Mouse (Mus musculus): ENCODE data around the gene Xrcc5.

Gene Xrcc5

DNA sequence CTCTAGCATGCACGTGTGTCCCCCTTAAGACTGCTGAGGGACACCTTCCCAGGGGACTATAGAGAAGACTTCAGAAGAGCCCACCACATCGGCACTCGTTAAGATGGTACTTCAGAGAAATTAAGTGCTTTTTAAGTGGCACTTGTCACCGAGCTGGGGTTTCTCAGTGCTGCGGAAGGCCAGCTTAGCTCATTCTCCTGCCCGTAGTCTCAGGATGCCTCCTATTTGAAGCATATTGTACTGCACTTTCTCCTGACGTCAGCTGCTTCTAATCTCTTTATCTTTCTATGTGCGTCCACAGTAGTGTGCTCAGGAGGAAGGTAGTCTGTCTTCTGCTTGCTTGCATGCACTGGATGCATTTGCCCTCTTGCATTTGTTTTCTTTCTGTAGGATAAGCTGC lies 9.2 kb downstream of the Xrcc5 start:
- DNase-seq: no peak

- no peak for DNase-seq
Observed at GRCm38 (mm10) chr1:72316901-72317300, 9.7 kb downstream of the Xrcc5 start.

- DNase-seq: no peak
Observed at GRCm38 (mm10) chr1:72320759-72321158, 13.5 kb downstream of the Xrcc5 start.

GRCm38 (mm10) chr1:72323248-72323647 lies 16.0 kb downstream of the Xrcc5 start:
- DNase-seq: no peak

DNA sequence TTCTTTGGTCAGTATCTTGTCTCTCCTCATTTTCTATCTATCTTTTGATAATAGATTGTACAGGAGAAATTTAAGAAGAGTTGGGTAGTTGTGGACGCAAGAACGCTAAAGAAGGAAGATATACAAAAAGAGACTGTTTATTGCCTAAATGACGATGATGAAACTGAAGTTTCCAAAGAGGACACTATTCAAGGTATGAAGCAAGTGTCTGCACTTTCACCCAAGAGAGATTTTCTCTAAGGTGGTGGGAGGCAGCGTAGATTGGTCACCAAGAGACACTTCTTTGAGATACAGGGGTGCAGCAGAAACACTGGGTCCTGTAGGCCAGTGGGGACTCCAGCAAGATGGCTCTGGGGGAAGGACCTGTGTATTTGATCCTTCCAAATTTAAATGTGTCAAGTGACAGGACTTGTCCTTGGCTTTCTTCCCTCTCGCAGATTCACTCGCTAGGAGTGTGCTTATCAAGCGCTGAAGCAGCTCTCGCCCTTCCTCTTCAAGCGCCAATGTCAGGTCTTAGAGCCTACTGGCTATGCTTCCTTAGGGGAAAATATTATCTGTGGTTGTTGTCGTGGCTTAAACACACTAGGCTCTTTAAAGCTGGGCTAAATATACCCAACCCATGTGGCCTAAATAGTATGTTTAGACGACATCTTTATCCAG lies 19.1 kb downstream of the Xrcc5 start:
- DNase-seq: no peak

DNA sequence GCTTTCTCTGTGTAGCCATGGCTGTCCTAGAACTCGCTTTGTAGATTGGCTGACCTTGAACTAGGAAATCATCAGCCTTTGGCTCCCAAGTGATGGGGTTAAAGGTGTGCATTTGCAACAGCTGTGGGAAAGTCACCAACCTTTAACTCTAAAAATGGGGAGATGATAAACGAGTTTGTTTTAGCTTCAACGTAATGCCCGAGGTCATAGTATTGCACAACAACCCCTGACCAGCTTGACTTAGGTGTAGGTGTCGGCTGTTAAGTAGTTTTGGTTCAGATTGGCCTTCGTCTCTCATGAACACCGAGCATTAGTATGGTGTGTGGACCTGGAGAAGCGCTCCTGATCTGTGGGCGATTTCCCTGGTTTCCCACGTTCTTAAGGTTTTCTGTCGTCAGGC lies 27.6 kb downstream of the Xrcc5 start:
- DNase-seq: no peak

GRCm38 (mm10) chr1:72336780-72337179 lies 29.6 kb downstream of the Xrcc5 start:
- DNase-seq: no peak

DNA sequence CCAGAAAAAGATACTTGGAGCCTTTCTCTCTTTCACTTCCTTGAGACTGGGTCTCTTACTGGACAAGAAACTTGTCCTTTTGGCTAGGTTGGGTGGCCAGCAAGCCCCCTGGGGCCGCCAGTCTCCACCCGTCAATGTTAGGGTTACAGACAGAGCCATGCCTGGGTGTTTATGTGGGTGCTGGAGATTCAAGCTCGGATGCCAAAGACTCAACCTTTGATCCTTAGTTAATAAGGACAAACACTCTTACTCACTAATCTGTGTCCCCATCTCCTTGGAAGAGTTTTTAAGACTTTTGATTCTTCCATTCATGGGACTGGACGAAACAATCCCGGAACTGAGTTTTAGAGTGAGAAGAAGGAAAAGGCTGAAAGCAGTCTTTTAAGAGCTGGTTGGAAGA lies 31.1 kb downstream of the Xrcc5 start:
- no peak for DNase-seq

DNA sequence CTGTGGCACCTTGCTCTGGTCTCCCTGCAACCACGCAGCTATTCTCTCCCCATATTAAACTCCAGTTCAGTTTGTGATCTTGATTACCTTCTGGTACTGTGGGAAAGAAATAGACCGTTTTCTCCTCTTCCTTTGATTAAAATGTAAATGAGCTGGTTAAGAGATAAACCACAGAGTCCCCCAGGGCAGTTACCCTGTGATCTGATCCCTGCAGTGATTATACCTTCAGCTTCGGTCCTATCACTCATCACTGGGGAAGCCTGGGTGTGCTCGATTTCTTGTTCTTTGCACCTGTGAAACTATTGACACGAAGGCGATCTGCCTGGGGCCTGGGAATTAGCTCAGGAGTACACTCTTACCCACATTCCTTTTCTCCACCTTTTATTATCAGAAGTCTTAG lies 40.7 kb downstream of the Xrcc5 start:
- DNase-seq: no peak

- DNase-seq: no peak
Observed at GRCm38 (mm10) chr1:72354856-72355255, 47.6 kb downstream of the Xrcc5 start.

- no peak for DNase-seq
Observed at GRCm38 (mm10) chr1:72358216-72358615, 51.0 kb downstream of the Xrcc5 start.

- no peak for DNase-seq
Observed at GRCm38 (mm10) chr1:72359462-72359861, 52.2 kb downstream of the Xrcc5 start.

GRCm38 (mm10) chr1:72360809-72361208 lies 53.6 kb downstream of the Xrcc5 start:
- no peak for DNase-seq

DNA sequence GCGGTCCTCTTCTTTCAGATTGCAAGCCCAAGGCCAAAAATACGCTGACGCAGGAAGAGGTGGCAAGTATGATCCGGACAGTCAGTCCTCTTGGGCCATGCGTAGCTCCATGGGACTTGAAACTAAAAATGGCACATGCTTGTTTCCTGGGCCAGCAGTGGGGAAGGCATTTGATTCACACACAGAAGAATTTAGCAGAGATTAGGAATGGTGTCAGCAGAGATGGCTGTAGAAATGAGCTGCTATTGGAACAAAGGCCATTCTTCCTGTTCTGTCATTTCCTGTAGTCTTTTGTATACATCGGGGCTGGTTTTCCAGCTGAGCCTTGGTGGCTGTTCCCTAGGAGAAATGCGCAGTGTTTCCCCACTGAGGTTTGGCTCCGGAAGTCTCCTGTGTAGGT lies 57.4 kb downstream of the Xrcc5 start:
- no peak for DNase-seq

DNA sequence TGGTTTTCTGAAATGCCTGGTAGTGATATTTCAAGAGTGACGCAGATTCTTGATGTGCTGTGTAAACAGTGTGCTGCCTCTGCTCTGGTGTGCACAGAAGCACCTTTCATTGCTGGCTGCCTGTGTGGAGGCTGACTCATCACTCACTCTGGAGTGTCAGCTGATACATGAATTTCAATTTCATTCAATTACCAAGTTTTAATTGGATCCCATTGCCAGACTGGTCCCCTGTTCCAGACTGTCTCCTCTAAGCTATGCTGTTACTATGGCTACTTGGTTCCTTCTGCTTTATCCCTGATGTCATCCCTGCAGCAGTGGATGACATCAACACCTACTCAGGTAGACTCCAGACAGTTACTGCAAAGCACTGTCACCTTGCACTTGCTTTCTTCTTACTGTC lies 65.3 kb downstream of the Xrcc5 start:
- DNase-seq: no peak

- no peak for DNase-seq
Observed at GRCm38 (mm10) chr1:72372913-72373312, 65.7 kb downstream of the Xrcc5 start.

DNA sequence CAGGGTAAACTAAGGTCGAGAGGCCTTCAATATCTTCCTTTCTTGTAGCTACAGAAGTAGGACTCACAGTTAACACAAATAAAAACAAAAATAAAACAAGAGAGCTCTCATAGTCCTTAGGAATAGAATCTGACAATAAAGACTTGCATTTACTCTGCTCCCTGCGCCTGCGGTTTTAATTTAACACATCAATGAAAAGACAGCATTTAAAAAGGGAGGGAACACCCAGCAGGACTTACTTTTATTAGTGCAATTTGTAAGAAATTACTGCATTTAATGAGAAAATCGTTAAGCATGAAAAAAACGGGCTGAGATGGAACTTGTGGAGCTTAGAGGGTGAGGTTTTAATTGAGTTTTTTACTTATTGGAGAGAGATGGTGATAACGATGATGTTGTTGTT lies 66.4 kb downstream of the Xrcc5 start:
- no peak for DNase-seq

- no peak for DNase-seq
Observed at GRCm38 (mm10) chr1:72374049-72374448, 66.8 kb downstream of the Xrcc5 start.

GRCm38 (mm10) chr1:72378151-72378550 lies 70.9 kb downstream of the Xrcc5 start:
- no peak for DNase-seq

DNA sequence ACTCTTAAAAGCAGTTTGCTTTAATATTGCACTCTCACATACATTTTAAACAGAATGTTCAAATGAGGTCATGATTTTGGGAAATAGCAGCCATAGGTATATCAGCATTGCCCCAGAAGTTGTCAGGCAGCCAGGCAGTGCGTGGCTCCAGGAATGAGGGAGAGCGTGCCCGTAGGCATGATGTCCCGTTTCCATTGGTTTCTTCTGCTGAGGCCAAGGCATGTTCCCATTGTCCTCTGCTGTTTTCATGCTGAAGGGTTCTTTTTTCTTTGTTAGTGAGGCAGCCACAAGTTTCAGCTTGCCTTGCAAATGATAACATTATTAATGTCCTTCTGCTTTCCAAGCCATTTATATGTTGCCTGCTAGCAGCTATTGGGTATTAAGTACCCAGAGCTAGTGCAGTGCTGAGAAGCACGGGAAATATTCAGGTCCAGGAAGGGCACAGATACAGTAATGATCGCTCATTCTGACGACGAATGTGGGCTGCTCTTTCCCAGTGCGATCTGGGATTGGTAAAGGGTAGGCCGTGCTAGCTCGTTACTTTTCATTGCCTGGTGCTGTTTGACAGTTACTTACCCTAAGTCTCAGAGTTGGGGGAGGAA lies 72.6 kb downstream of the Xrcc5 start:
- no peak for DNase-seq

- no peak for DNase-seq
Observed at GRCm38 (mm10) chr1:72380544-72380943, 73.3 kb downstream of the Xrcc5 start.

DNA sequence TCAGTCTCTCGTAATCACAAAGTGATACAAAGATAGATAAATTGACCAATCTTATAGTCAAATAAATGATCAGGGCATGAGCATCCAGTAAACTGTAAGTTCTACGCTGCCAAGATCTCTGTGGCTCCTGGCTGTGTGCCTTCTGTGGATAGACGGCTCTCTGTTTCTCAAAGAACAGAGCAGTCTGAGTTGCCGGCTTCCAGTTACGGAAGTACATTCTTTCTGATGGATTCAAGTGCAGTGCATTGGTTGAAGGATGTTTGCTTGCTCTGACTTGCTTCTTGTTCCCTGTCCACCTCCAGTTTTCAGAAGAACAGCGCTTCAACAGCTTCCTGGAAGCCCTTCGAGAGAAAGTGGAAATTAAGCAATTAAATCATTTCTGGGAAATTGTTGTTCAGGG lies 75.8 kb downstream of the Xrcc5 start:
- DNase-seq: no peak

GRCm38 (mm10) chr1:72383651-72384050 lies 76.4 kb downstream of the Xrcc5 start:
- DNase-seq: no peak

GRCm38 (mm10) chr1:72390420-72390819 lies 83.2 kb downstream of the Xrcc5 start:
- DNase-seq: no peak

Measured in B cell, adult 2 months (primary cell).